Mouse (Mus musculus) lung, embryonic 14.5 days (tissue): Measurements from ENCODE around the gene Zbtb16. TPM values are rescaled to one million over a fixed set of nuclear protein-coding genes. Genes with fewer than 3 reads are reported as not detected.

Source experiments
- ATAC-seq: fragments of 200-750 bp; cut with Nextera tagmentation; 2 replicates; pipeline ENCODE4 v1.8.0; 2017; ENCODE audit warnings: mild to moderate bottlenecking, moderate TSS enrichment, moderate library complexity; ENCODE audit not compliant: insufficient read depth
- DNase-seq: peaks from one replicate; pipeline ENCODE4 v3.0.0-alpha.2; 2015
- H3K27ac ChIP-seq: fragments of 300-500 bp; sonication (generic); 2 replicates; pipeline ENCODE4 v1.5.1; 2014; ENCODE audit warnings: low read depth, mild to moderate bottlenecking, moderate library complexity
- H3K27me3 ChIP-seq: fragments of 300-500 bp; sonication (generic); 2 replicates; pipeline ENCODE4 v1.6.1; 2014; ENCODE audit warnings: low read length, control low read depth; ENCODE audit not compliant: insufficient read depth
- H3K36me3 ChIP-seq: fragments of 300-500 bp; sonication (generic); 2 replicates; pipeline ENCODE4 v1.6.1; 2014; ENCODE audit warnings: control low read depth; ENCODE audit not compliant: insufficient read depth
- H3K4me1 ChIP-seq: fragments of 300-500 bp; sonication (generic); 2 replicates; pipeline ENCODE4 v1.6.1; 2014; ENCODE audit warnings: antibody characterized with exemption, control low read depth; ENCODE audit not compliant: insufficient read depth
- H3K4me2 ChIP-seq: fragments of 300-500 bp; sonication (generic); 2 replicates; pipeline ENCODE4 v1.6.1; 2014; ENCODE audit warnings: mild to moderate bottlenecking
- H3K4me3 ChIP-seq: fragments of 300-500 bp; sonication (generic); 2 replicates; pipeline ENCODE4 v1.5.1; 2014; ENCODE audit warnings: low read depth, low read length
- H3K9ac ChIP-seq: fragments of 300-500 bp; sonication (generic); 2 replicates; pipeline ENCODE4 v1.6.1; 2014
- H3K9me3 ChIP-seq: fragments of 300-500 bp; sonication (generic); 2 replicates; pipeline ENCODE4 v1.6.1; 2016; ENCODE audit warnings: low read depth, low read length, control low read depth
- CTCF ChIP-seq: IDR thresholded peaks from 2 replicates; pipeline ENCODE4 v1.5.1; 2016; ENCODE audit warnings: antibody characterized with exemption, low read depth
- WGBS: fragments of 180-500 bp; shearing (Covaris S2); extraction: QIAGEN DNeasy Blood & Tissue Kit; methylation state at CpG from one replicate; pipeline ENCODE4 v1.1.7; 2014; 5-methylcytosine and 5-hydroxymethylcytosine counted together
- polyA plus RNA-seq: library from polyadenylated mRNA; unstranded; fragments of >200 nt; fragmentation: Nextera tagmentation; extraction: Ambion mirVana; gene quantifications from 2 replicates; pipeline ENCODE4 v1.2.1, GENCODE M21; 2014

Gene Zbtb16
- polyA plus RNA-seq, 1 experiment from 2014 or later: 0.71 TPM

- Histone ChIP-seq H3K9me3 (no peaks in the 10 kb centered on the region), H3K36me3 (no peaks in the 10 kb centered on the region), H3K4me2 (no peak overlapping the region), H3K27ac (no peak overlapping the region), H3K4me1 (no peaks in the 10 kb centered on the region), H3K27me3 (no peaks in the 10 kb centered on the region), H3K9ac (no peak overlapping the region), H3K4me3 (no peak overlapping the region)
- no peak for TF ChIP-seq CTCF
- 88% methylated on average over 27 of the region's 27 CpGs for WGBS
- ATAC-seq (no peak), DNase-seq (no peak)
Measured at GRCm38 (mm10) chr9:48803460-48804240, 32.4 kb downstream of the Zbtb16 start.

- Histone ChIP-seq H3K36me3 (no peaks in the 10 kb centered on the region), H3K27me3 (no peaks in the 10 kb centered on the region), H3K27ac (no peak overlapping the region), H3K9me3 (no peaks in the 10 kb centered on the region), H3K4me3 (no peak overlapping the region), H3K4me2 (no peak overlapping the region), H3K9ac (no peak overlapping the region), H3K4me1 (no peaks in the 10 kb centered on the region)
- DNase-seq (no peak), ATAC-seq (no peak)
- WGBS: 33% methylated on average over 5 of the region's 5 CpGs
- TF ChIP-seq CTCF: no peak
Measured at GRCm38 (mm10) chr9:48802374-48802773, 33.6 kb downstream of the Zbtb16 start.

GRCm38 (mm10) chr9:48801322-48801721, 34.7 kb downstream of the Zbtb16 start:
- H3K36me3 ChIP-seq: no peaks in the 10 kb centered on the region
- no peaks in the 10 kb centered on the region for H3K4me1 ChIP-seq
- no peaks in the 10 kb centered on the region for H3K27me3 ChIP-seq
- ATAC-seq (no peak), DNase-seq (no peak)
- no peak overlapping the region for H3K4me3 ChIP-seq
- no peak overlapping the region for H3K4me2 ChIP-seq
- H3K27ac ChIP-seq: no peak overlapping the region
- no peak overlapping the region for H3K9ac ChIP-seq
- no peaks in the 10 kb centered on the region for H3K9me3 ChIP-seq
- WGBS: 75% methylated on average over 5 of the region's 5 CpGs
- TF ChIP-seq CTCF: no peak

- no peak for ATAC-seq
- Histone ChIP-seq H3K4me2 (no peak overlapping the region), H3K36me3 (no peaks in the 10 kb centered on the region), H3K27ac (no peak overlapping the region), H3K9ac (no peak overlapping the region), H3K9me3 (no peaks in the 10 kb centered on the region), H3K4me1 (0 out of 2 replicates have a peak, but pooled peaks cover under 1% of the 10 kb centered on the region), H3K27me3 (no peaks in the 10 kb centered on the region), H3K4me3 (no peak overlapping the region)
- 56% methylated on average over 8 of the region's 8 CpGs for WGBS
- no peak for TF ChIP-seq CTCF
- DNase-seq: no peak
Measured at GRCm38 (mm10) chr9:48800627-48801026, 35.4 kb downstream of the Zbtb16 start.

- no peak overlapping the region for H3K27ac ChIP-seq
- no peak overlapping the region for H3K9ac ChIP-seq
- DNase-seq (no peak), ATAC-seq (no peak)
- no peak for TF ChIP-seq CTCF
- H3K27me3 ChIP-seq: peaks cover 4% of the 10 kb centered on the region; the same call in 1 of the 2 replicates
- 0 out of 2 replicates have a peak, but pooled peaks cover 3% of the 10 kb centered on the region for H3K4me1 ChIP-seq
- H3K4me3 ChIP-seq: no peak overlapping the region
- 76% methylated on average over 6 of the region's 6 CpGs for WGBS
- H3K9me3 ChIP-seq: no peaks in the 10 kb centered on the region
- no peaks in the 10 kb centered on the region for H3K36me3 ChIP-seq
- no peak overlapping the region for H3K4me2 ChIP-seq
Measured at GRCm38 (mm10) chr9:48798044-48798443, 38.0 kb downstream of the Zbtb16 start.

- Histone ChIP-seq H3K36me3 (no peaks in the 10 kb centered on the region), H3K9ac (no peak overlapping the region)
- DNase-seq: no peak
Measured at GRCm38 (mm10) chr9:48796267-48796822, 39.7 kb downstream of the Zbtb16 start.

GRCm38 (mm10) chr9:48795740-48796139, 40.3 kb downstream of the Zbtb16 start:
- 50% methylated on average over 10 of the region's 10 CpGs for WGBS
- H3K9me3 ChIP-seq: no peaks in the 10 kb centered on the region
- 0 out of 2 replicates have a peak, but pooled peaks cover 3% of the 10 kb centered on the region for H3K4me1 ChIP-seq
- H3K27me3 ChIP-seq: peaks cover 9% of the 10 kb centered on the region; the same call in 1 of the 2 replicates
- H3K9ac ChIP-seq: no peak overlapping the region
- DNase-seq (no peak), ATAC-seq (no peak)
- no peak overlapping the region for H3K27ac ChIP-seq
- no peak overlapping the region for H3K4me3 ChIP-seq
- no peak for TF ChIP-seq CTCF
- H3K36me3 ChIP-seq: no peaks in the 10 kb centered on the region
- H3K4me2 ChIP-seq: no peak overlapping the region

More at GRCm38 (mm10) chr9:48796267-48796822, 39.7 kb downstream of the Zbtb16 start:
- H3K4me1 ChIP-seq: 0 out of 2 replicates have a peak, but pooled peaks cover 3% of the 10 kb centered on the region
- no peak overlapping the region for H3K4me3 ChIP-seq
- ATAC-seq: no peak
- no peak overlapping the region for H3K4me2 ChIP-seq
- H3K27ac ChIP-seq: no peak overlapping the region
- H3K27me3 ChIP-seq: peaks cover 9% of the 10 kb centered on the region; the same call in 1 of the 2 replicates
- WGBS: 10% methylated on average over 11 of the region's 11 CpGs
- TF ChIP-seq CTCF: no peak
- no peaks in the 10 kb centered on the region for H3K9me3 ChIP-seq
